Mouse (Mus musculus): Measurements from ENCODE around the gene Pde3b. TPM values are rescaled to one million over a fixed set of nuclear protein-coding genes. Genes with fewer than 3 reads are reported as not detected.

Pde3b gene
- polyA plus RNA-seq, 2 experiments: 1.9 to 2.5 TPM

GRCm38 (mm10) chr7:114481429-114481931 is 66.4 kb downstream of the Pde3b start:
- Histone ChIP-seq H3K36me3 (replicated peaks; ENCODE audit: control insufficient read depth, insufficient read depth, low read depth) (no peaks in the 10 kb centered on the region), H3K9me3 (ENCODE audit: control insufficient read depth, low read length) (no peaks in the 10 kb centered on the region), H3K27ac (no peak overlapping the region), H3K9ac (replicated peaks) (no peak overlapping the region), H3K4me2 (ENCODE audit: low read depth) (no peak overlapping the region), H3K4me3 (ENCODE audit: insufficient read depth in 1 of 2, low read depth in 2 of 2, low read length in 2 of 2) (no peak overlapping the region), H3K4me1 (replicated peaks; ENCODE audit: control insufficient read depth in 2 of 2, insufficient read depth in 2 of 2, low read length in 1 of 2) (peaks cover 0 to 2% of the 10 kb centered on the region in 2 experiments; a peak in 2 of 4 replicates), H3K27me3 (ENCODE audit: control insufficient read depth, insufficient read depth, low read length) (no peaks in the 10 kb centered on the region)
- 74% methylated on average over 2 of the region's 2 CpGs for WGBS (ENCODE audit: insufficient replicate concordance)
- TF ChIP-seq EP300 (IDR thresholded peaks at IDR 0.05; ENCODE audit: low read depth): no peak
- TF ChIP-seq CTCF (IDR thresholded peaks at IDR 0.05; ENCODE audit: low read depth): no peak
- DNase-seq (ENCODE audit: low read depth in 3 of 3, low spot score in 3 of 3): no peak
- ATAC-seq (ENCODE audit: insufficient read depth): no peak

DNA sequence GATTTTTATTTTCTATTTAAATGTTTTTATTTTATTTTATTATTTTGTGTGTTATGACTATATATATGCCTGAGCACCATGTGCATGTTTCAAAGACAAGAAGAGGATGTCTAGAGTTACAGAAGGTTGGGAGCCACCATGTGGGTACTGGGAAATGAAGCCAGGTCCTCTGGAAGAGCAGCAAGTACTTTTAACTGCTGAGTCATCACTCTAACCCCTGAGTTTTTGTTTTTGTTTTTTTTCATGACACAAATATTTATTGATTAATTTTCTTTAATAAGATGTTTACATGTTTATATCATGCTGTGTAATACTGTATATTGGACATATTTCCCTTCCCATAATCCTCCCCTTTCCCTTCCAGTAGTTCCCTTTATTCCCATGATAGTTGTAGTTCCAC is 77.5 kb downstream of the Pde3b start:
- Histone ChIP-seq H3K36me3 (replicated peaks; ENCODE audit: control insufficient read depth, insufficient read depth, low read depth) (no peaks in the 10 kb centered on the region), H3K27me3 (ENCODE audit: control insufficient read depth, insufficient read depth, low read length) (no peaks in the 10 kb centered on the region), H3K27ac (no peak overlapping the region), H3K4me3 (ENCODE audit: insufficient read depth in 1 of 2, low read depth in 2 of 2, low read length in 2 of 2) (no peak overlapping the region), H3K9ac (replicated peaks) (no peak overlapping the region), H3K4me2 (ENCODE audit: low read depth) (no peak overlapping the region), H3K9me3 (ENCODE audit: control insufficient read depth, low read length) (no peaks in the 10 kb centered on the region), H3K4me1 (replicated peaks; ENCODE audit: control insufficient read depth in 2 of 2, insufficient read depth in 2 of 2, low read length in 1 of 2) (no peaks in the 10 kb centered on the region)
- DNase-seq (ENCODE audit: low read depth in 3 of 3, low spot score in 3 of 3) (no peak), ATAC-seq (ENCODE audit: insufficient read depth) (no peak)
- TF ChIP-seq EP300 (IDR thresholded peaks at IDR 0.05; ENCODE audit: low read depth): no peak
- TF ChIP-seq CTCF (IDR thresholded peaks at IDR 0.05; ENCODE audit: low read depth): no peak

DNA sequence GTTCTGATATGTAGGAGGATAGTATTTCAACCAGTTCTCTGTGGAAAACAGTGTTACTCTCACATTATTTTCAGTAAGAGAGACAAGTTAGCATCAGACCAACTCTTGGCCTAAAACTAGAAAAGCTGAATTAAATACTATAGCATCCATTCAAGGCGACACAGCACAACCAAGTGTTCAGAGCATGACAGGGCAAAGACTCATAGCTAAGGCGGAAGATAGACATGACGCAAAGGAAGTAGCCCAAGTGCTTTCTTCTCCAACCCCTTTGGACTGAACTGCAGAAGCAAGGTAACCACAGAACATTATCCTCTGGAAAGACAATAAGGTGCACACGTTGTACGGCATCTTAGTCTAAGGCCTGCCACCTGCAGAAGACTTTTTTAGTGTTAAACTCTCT is 79.0 kb downstream of the Pde3b start:
- no peak overlapping the region for H3K9ac ChIP-seq (replicated peaks)
- DNase-seq (ENCODE audit: low read depth in 3 of 3, low spot score in 3 of 3): no peak
- 73% methylated on average over 5 of the region's 5 CpGs for WGBS (ENCODE audit: insufficient replicate concordance)
- H3K27ac ChIP-seq: no peak overlapping the region
- no peak overlapping the region for H3K4me2 ChIP-seq (ENCODE audit: low read depth)
- TF ChIP-seq EP300 (IDR thresholded peaks at IDR 0.05; ENCODE audit: low read depth) (no peak), CTCF (IDR thresholded peaks at IDR 0.05; ENCODE audit: low read depth) (no peak)
- no peak overlapping the region for H3K4me3 ChIP-seq (ENCODE audit: insufficient read depth in 1 of 2, low read depth in 2 of 2, low read length in 2 of 2)
- H3K27me3 ChIP-seq (ENCODE audit: control insufficient read depth, insufficient read depth, low read length): no peaks in the 10 kb centered on the region
- H3K36me3 ChIP-seq (replicated peaks; ENCODE audit: control insufficient read depth, insufficient read depth, low read depth): no peaks in the 10 kb centered on the region
- no peaks in the 10 kb centered on the region for H3K9me3 ChIP-seq (ENCODE audit: control insufficient read depth, low read length)
- H3K4me1 ChIP-seq (replicated peaks; ENCODE audit: control insufficient read depth in 2 of 2, insufficient read depth in 2 of 2, low read length in 1 of 2): no peaks in the 10 kb centered on the region
- ATAC-seq (ENCODE audit: insufficient read depth): no peak

GRCm38 (mm10) chr7:114499293-114499692 is 84.2 kb downstream of the Pde3b start:
- H3K36me3 ChIP-seq (replicated peaks; ENCODE audit: control insufficient read depth, insufficient read depth, low read depth): no peaks in the 10 kb centered on the region
- no peak overlapping the region for H3K4me2 ChIP-seq (ENCODE audit: low read depth)
- no peaks in the 10 kb centered on the region for H3K27me3 ChIP-seq (ENCODE audit: control insufficient read depth, insufficient read depth, low read length)
- no peak overlapping the region for H3K4me3 ChIP-seq (ENCODE audit: insufficient read depth in 1 of 2, low read depth in 2 of 2, low read length in 2 of 2)
- DNase-seq (ENCODE audit: low read depth in 3 of 3, low spot score in 3 of 3): no peak
- H3K9ac ChIP-seq (replicated peaks): no peak overlapping the region
- no peaks in the 10 kb centered on the region for H3K9me3 ChIP-seq (ENCODE audit: control insufficient read depth, low read length)
- ATAC-seq (ENCODE audit: insufficient read depth): no peak
- no peak overlapping the region for H3K27ac ChIP-seq
- 66% methylated on average over 1 of the region's 1 CpGs for WGBS (ENCODE audit: insufficient replicate concordance)
- TF ChIP-seq CTCF (IDR thresholded peaks at IDR 0.05; ENCODE audit: low read depth) (no peak), EP300 (IDR thresholded peaks at IDR 0.05; ENCODE audit: low read depth) (no peak)
- H3K4me1 ChIP-seq (replicated peaks; ENCODE audit: control insufficient read depth in 2 of 2, insufficient read depth in 2 of 2, low read length in 1 of 2): no peaks in the 10 kb centered on the region

- Histone ChIP-seq H3K9me3 (ENCODE audit: control insufficient read depth, low read length) (no peaks in the 10 kb centered on the region), H3K9ac (replicated peaks) (no peak overlapping the region), H3K4me2 (ENCODE audit: low read depth) (no peak overlapping the region), H3K27me3 (ENCODE audit: control insufficient read depth, insufficient read depth, low read length) (no peaks in the 10 kb centered on the region), H3K4me1 (replicated peaks; ENCODE audit: control insufficient read depth in 2 of 2, insufficient read depth in 2 of 2, low read length in 1 of 2) (no peaks in the 10 kb centered on the region), H3K4me3 (ENCODE audit: insufficient read depth in 1 of 2, low read depth in 2 of 2, low read length in 2 of 2) (no peak overlapping the region), H3K27ac (no peak overlapping the region), H3K36me3 (replicated peaks; ENCODE audit: control insufficient read depth, insufficient read depth, low read depth) (no peaks in the 10 kb centered on the region)
- 66% methylated on average over 2 of the region's 2 CpGs for WGBS (ENCODE audit: insufficient replicate concordance)
- ATAC-seq (ENCODE audit: insufficient read depth) (no peak), DNase-seq (ENCODE audit: low read depth in 3 of 3, low spot score in 3 of 3) (no peak)
- TF ChIP-seq EP300 (IDR thresholded peaks at IDR 0.05; ENCODE audit: low read depth): no peak
- no peak for TF ChIP-seq CTCF (IDR thresholded peaks at IDR 0.05; ENCODE audit: low read depth)
These were observed 93.8 kb downstream of the Pde3b start for GRCm38 (mm10) chr7:114508879-114509278.

All from liver, embryonic 14.5 days (tissue).